Mouse (Mus musculus) heart, postnatal 4 days (tissue): ENCODE results near the gene Zmym6. TPM values are rescaled to one million over a fixed set of nuclear protein-coding genes. Genes with fewer than 3 reads are reported as not detected.

Experiments used
- total RNA-seq, 2 experiments: library from RNA; stranded (reverse); gene quantifications; 2 replicates each; pipeline ENCODE4 v1.2.3; 2021

Zmym6 gene
- total RNA-seq, 2 experiments from 2014 or later, result 7.1 to 7.2 TPM

Other genes starting within 250 kb of the Zmym6 start
- 10 to 100 TPM; 36.0 to 38.1 TPM for gene Zmym4, start 109.2 kb upstream of the Zmym6 start, total RNA-seq
- 100 to 1,000 TPM; 182 to 205 TPM for gene Sfpq, start 56.1 kb upstream of the Zmym6 start, total RNA-seq
- gene Zmym1, start 16.2 kb upstream of the Zmym6 start, total RNA-seq, result 1 to 10 TPM; 5.8 to 5.9 TPM
- 1 to 10 TPM; 2.0 to 3.7 TPM for gene Tmem35b, start 46.3 kb downstream of the Zmym6 start, total RNA-seq
- under 1 TPM; 0.65 to 0.98 TPM for gene Dlgap3, start 91.8 kb downstream of the Zmym6 start, total RNA-seq
- gene Smim12, start 166.4 kb downstream of the Zmym6 start, total RNA-seq, result 10 to 100 TPM; 37.0 to 42.3 TPM
- 10 to 100 TPM; 25.3 to 27.4 TPM for gene Gja4, start 236.7 kb downstream of the Zmym6 start, total RNA-seq